Mouse (Mus musculus) stomach, embryonic 15.5 days (tissue): Measurements from ENCODE around the gene Olfr1513. TPM values are rescaled to one million over a fixed set of nuclear protein-coding genes. Genes with fewer than 3 reads are reported as not detected.
A peak's percentile ranks its signal among the peaks of the same experiment; 100 is the strongest.
"Not testable (repeated sequence)": the region's sequence is repeated elsewhere in the genome, so short reads cannot be mapped to it uniquely, and the experiment has no call there.

ENCODE experiments used
- ATAC-seq: fragments of 200-750 bp; cut with Nextera tagmentation; 2 replicates; pipeline ENCODE4 v1.8.0; 2017; ENCODE audit warnings: low read depth, moderate number of reproducible peaks, moderate TSS enrichment; ENCODE audit not compliant: insufficient read depth, low FRiP score
- H3K27ac ChIP-seq: fragments of 300-500 bp; sonication (generic); 2 replicates; pipeline ENCODE4 v1.5.1; 2015; ENCODE audit warnings: mild to moderate bottlenecking, inconsistent platforms
- H3K27me3 ChIP-seq: fragments of 300-500 bp; sonication (generic); replicated peaks from 2 replicates; pipeline ENCODE4 v1.6.1; 2015; ENCODE audit warnings: inconsistent platforms
- H3K36me3 ChIP-seq: fragments of 300-500 bp; sonication (generic); 2 replicates; pipeline ENCODE4 v1.6.1; 2015; ENCODE audit warnings: inconsistent platforms
- H3K4me1 ChIP-seq: fragments of 300-500 bp; sonication (generic); 2 replicates; pipeline ENCODE4 v1.6.1; 2015; ENCODE audit warnings: inconsistent platforms
- H3K4me2 ChIP-seq: fragments of 300-500 bp; sonication (generic); 2 replicates; pipeline ENCODE4 v1.6.1; 2015; ENCODE audit warnings: mild to moderate bottlenecking, inconsistent platforms
- H3K4me3 ChIP-seq: fragments of 300-500 bp; sonication (generic); replicated peaks from 2 replicates; pipeline ENCODE4 v1.5.1; 2015; ENCODE audit warnings: inconsistent platforms
- H3K9ac ChIP-seq: fragments of 300-500 bp; sonication (generic); 2 replicates; pipeline ENCODE4 v1.6.1; 2015; ENCODE audit warnings: inconsistent platforms
- H3K9me3 ChIP-seq: fragments of 300-500 bp; sonication (generic); 2 replicates; pipeline ENCODE4 v1.6.1; 2016; ENCODE audit warnings: inconsistent platforms
- WGBS: fragments of 180-500 bp; shearing (Covaris S2); methylation state at CpG from one replicate; pipeline ENCODE4 v1.1.7; 2015; 5-methylcytosine and 5-hydroxymethylcytosine counted together
- polyA plus RNA-seq: library from polyadenylated mRNA; unstranded; fragments of >200 nt; fragmentation: Nextera tagmentation; extraction: Ambion mirVana; gene quantifications from 2 replicates; pipeline ENCODE4 v1.2.1, GENCODE M21; 2015

Gene Olfr1513
- polyA plus RNA-seq, 1 experiment from 2014 or later, result not detected

- Histone ChIP-seq H3K27me3 (no peaks in the 10 kb centered on the region), H3K9ac (peak within 1 kb of the TSS; percentile 60), H3K9me3 (no peaks in the 10 kb centered on the region), H3K27ac (peak within 1 kb of the TSS; percentile 97), H3K4me3 (peak within 1 kb of the TSS; percentile 72), H3K4me2 (peak within 1 kb of the TSS; percentile 60), H3K36me3 (peaks cover 5% of the 10 kb centered on the region), H3K4me1 (no peaks in the 10 kb centered on the region)
- under 1% methylated on average over 46 of the region's 46 CpGs for WGBS
- peak; percentile 96 for ATAC-seq
Observed at GRCm38 (mm10) chr14:52304644-52305271, 51.5 kb downstream of the Olfr1513 start, which contains the start of gene Mettl3. Mettl3 (minus strand) TSS chr14:52305128.

DNA sequence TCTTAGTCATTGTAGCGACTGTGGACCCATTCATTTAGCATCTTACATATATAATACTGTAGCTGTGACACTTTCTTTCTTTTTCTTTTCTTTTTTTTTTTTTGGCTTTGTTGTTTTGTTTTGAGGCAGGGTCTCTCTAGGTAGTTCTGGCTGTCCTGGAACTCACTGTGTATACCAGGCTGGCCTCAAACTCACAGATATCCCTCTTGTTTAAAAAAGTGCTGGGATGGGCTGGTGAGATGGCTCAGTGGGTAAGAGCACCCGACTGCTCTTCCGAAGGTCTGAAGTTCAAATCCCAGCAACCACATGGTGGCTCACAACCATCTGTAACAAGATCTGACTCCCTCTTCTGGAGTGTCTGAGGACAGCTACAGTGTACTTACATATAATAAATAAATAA, 52.7 kb downstream of the Olfr1513 start:
- H3K9ac ChIP-seq, H3K4me3 ChIP-seq, ATAC-seq, H3K27me3 ChIP-seq, H3K27ac ChIP-seq, H3K9me3 ChIP-seq, H3K4me1 ChIP-seq: not testable (repeated sequence)
- WGBS, result 90% methylated on average over 3 of the region's 3 CpGs
- peak overlapping the region; percentile 60; the same call in 1 of the 2 replicates for H3K4me2 ChIP-seq
- peaks cover 12% of the 10 kb centered on the region for H3K36me3 ChIP-seq

Other genes with a start within 250 kb of the Olfr1513 start
- gene Rpgrip1, start 245.7 kb downstream of the Olfr1513 start, polyA plus RNA-seq, result 56.4 and 59.0 TPM in 2 replicates
- 54.6 and 58.7 TPM in 2 replicates for gene Supt16, start 159.0 kb downstream of the Olfr1513 start, polyA plus RNA-seq
- gene Chd8, start 98.6 kb downstream of the Olfr1513 start, polyA plus RNA-seq, result 28.7 and 30.6 TPM in 2 replicates
- 35.5 and 43.1 TPM in 2 replicates for gene Tox4, start 77.3 kb downstream of the Olfr1513 start, polyA plus RNA-seq
- 17.3 and 17.4 TPM in 2 replicates for gene Rab2b, start 76.9 kb downstream of the Olfr1513 start, polyA plus RNA-seq
- gene Mettl3, start 51.3 kb downstream of the Olfr1513 start, polyA plus RNA-seq, result 44.3 and 45.0 TPM in 2 replicates
- 10.1 and 10.8 TPM in 2 replicates for gene Sall2, start 27.6 kb downstream of the Olfr1513 start, polyA plus RNA-seq
- not detected in 2 replicates for gene Olfr1512, start 22.8 kb upstream of the Olfr1513 start, polyA plus RNA-seq
- not detected in 2 replicates for gene Olfr1511, start 41.0 kb upstream of the Olfr1513 start, polyA plus RNA-seq
- not detected in 2 replicates for gene Olfr1510, start 58.0 kb upstream of the Olfr1513 start, polyA plus RNA-seq
- not detected in 2 replicates for gene Olfr1509, start 86.6 kb upstream of the Olfr1513 start, polyA plus RNA-seq
- not detected in 2 replicates for gene Olfr1508, start 111.1 kb upstream of the Olfr1513 start, polyA plus RNA-seq
- gene Olfr1507, start 139.3 kb upstream of the Olfr1513 start, polyA plus RNA-seq, result not detected in 2 replicates